Mouse (Mus musculus) yolk sac, embryonic 10.5 days (tissue): ENCODE results near the gene Gm10491.
"Not testable (repeated sequence)": the region's sequence is repeated elsewhere in the genome, so short reads cannot be mapped to it uniquely, and the experiment has no call there.

ENCODE experiments used
- DNase-seq: peaks from one replicate; pipeline ENCODE4 v3.0.0-alpha.2; 2017; ENCODE audit warnings: low spot score

The Gm10491 gene

DNA sequence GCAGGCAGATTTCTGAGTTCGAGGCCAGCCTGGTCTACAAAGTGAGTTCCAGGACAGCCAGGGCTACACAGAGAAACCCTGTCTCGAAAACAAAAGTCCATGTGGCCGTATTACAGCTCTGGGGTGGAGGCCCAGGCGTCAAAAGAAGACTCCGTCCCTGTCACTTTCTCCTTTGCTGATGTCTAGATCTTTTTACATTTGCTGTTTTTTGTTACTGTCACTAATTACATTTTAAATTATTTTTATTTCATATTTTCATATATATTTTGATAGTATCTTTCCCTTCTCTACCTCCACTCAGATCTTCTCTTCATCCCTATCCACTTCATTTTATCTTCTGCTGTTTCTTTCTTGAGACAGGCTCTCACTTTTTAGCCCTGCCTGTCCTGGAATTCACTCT lies at the start of gene Gm10491:
Gene Gm10491 (minus strand): TSS at position 101 of the 400 bp plus-strand sequence.
- DNase-seq: no peak

DNA sequence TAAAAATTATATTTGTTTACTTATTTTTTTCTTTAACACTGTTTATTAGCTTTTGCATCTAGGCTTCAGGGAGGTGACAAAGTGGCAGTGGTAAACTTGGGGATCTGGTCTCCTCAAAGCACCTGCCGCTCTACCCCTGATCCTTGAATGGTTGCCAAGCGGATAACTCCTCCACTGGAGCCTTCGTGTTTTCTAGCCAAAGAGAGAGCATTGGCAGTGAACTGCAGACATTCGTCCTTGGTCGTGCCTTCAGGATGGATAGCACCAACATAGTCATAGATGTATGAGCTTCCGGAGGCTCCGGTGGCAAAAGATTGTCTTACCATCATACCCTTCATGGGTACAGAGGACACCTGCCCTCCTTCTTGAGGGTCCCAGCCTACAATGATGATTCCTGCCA lies 42.5 kb upstream of the Gm10491 start:
- no peak for DNase-seq

DNA sequence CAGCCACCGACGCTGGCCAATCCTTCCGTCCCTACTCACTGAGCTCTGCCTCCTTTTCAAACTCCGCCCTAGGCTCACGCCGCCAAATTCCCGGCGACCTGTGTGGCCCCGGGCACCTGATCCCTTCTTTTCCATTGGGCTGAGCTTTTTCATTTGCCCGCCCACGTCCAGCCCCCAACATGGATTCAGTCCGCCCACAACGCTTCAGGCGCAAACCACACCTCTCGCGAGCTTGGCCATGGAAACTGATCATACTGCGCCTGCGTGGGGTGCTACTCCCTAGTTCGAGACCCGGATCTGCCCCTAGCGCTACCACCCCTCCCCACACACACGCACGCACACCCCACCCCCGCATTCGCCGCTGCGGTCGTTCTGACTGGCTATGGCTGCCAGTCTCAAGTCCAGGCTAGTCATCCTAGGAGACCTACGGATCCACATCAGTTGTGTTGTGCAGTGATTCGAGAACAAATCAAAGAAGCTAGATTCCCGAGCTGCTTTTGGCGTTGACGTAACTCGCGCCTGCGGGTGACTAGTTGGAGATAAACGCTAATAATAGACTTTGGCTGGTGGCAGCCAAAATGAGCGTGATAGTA lies 40.4 kb upstream of the Gm10491 start:
- DNase-seq: peak; percentile 96

DNA sequence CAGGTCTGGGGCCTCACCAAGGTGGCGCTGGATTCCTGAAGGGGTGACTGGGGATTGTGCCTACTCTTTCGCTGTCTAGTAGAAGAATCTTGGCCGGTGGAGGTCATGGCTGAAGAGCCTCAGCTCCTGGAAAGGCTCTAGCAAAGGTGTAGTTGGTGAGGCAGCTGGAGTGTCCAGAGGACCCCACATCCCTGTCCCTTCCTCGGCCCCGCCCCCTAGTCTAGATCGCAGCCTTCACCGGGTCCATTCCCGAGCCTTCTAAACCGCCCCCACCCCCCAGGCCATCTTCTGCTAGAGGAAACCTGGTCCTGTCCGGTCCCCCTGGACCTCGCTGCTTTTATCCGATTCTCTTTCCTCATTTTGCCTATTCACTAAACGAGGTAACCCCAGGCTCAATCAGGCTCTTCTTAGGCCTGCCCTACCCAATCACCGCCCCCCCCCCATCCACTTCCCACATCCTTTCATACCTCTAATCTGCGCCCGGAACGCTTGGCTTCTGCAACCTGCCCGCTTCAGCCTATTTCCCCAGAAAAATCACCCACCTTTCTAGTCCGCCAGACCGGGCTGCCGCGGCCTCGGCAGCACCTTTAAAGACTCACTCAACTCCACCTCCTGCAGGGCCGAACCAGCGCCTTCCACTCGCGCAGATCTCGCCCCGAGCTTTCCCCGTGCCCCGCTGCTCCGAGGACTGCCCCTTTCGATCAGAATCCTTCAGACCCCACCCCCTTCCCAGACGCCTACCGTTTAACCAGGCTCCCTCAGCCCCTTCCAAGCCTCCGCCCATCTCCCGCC lies 39.7 kb upstream of the Gm10491 start, which contains the start of gene Hdac6:
Gene Hdac6 (minus strand): TSS at position 782 of the 792 bp plus-strand sequence.
- DNase-seq: no peak

DNA sequence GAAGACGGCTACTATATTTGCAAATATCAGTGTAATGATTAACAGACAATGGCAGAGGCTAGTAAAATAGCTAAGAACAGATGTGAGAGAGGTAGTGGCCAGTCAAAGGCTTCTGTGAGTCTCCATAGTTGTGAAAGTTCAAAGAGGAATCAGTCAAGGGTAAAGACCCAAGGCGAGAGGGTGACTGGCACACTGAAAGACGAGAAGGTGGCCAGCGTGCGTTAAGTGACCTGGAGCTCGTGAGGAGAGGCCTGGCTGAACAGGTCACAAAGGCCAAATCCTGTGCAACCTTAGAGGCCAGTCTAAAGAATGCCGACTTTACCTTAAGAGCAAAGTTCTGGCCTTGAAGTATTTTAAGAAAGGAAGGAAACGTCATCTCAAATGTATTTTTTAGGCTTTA lies 38.0 kb upstream of the Gm10491 start:
- DNase-seq: peak; percentile 49

DNA sequence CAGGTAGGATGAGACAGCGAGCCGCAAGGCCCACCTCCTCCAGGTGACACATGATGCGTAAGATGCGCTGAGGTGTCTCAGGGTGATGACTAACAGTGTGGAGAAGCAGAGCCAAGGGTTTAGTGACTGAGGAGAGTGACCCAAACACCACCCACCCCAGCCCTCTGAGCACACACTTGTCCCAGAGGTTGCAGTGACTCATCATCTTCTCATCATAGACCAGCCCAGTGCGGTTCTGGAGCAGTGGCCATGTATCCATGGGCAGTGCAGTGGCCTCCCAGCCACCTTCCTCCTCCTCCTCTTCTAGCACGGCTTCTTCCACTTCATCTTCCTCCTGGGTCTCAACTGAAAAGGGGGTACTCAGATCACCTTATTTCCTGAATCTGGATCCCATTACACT lies 30.0 kb upstream of the Gm10491 start:
- DNase-seq: no peak

DNA sequence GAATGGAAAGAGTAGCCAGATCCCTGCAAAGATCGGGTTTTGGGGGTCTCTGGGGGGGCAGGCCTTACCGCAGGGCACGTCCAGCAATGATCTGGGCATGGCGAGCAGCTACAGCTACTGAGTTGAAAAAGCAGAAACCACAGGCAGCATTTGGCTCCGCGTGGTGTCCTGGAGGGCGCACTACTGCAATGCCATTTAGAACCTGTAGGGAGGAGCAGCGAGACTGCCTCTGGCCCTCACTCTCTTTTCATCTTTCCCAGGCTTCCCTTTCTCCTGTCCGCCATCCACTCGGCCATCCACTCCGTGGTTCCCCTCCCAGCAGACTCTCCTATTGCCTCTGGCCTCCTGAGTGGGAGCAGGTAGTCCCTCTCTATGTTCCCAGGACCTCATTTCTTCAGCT lies 29.2 kb upstream of the Gm10491 start:
- DNase-seq: no peak

DNA sequence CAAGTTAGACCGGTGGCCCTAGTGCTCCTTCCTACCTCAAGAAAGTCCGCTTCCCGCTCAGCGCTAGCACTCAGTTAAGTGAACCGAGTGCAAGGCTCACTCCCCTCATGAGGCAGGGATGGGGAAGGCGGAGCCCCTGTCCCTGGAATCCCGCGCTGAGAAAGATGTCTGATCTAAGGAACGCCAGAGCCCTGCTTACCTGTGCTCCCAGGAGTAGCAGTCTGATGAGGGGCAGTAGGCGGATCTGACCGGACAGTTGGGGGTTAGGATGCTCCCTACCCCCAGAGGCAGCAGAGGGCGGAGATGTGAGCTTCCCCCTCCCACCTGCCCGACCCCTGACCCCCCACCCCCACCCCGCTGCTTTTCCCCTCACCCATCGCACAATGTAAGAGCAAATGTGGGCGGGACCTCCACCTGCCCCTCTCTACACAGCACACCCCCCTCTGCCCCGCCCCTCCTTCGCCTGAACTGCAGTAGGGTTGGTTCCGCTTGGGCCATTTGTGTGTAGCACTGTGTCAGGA lies 20.7 kb upstream of the Gm10491 start, which contains the start of gene Eras:
Gene Eras (minus strand): TSS at position 338 of the 521 bp plus-strand sequence.
- no peak for DNase-seq

DNA sequence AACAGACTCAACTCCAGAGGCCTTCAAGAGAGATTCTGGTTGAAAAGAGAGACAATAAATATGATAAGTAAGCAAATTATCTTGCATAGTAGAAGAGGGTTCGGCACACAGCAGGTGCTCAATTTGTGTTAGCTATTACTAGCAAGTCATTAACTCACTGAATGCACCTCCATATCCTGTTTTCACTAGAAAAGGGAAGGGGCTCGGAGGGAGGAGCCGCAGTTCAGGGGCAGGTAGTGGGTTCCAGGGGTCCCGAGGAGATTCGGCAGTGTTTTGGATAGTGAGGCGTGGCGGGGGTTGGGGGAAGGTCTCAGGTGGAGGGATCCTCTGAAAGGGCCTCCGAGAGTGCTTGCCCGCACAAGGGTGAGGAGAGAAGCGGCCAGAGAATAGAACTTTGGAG lies 19.5 kb upstream of the Gm10491 start:
- DNase-seq: no peak

DNA sequence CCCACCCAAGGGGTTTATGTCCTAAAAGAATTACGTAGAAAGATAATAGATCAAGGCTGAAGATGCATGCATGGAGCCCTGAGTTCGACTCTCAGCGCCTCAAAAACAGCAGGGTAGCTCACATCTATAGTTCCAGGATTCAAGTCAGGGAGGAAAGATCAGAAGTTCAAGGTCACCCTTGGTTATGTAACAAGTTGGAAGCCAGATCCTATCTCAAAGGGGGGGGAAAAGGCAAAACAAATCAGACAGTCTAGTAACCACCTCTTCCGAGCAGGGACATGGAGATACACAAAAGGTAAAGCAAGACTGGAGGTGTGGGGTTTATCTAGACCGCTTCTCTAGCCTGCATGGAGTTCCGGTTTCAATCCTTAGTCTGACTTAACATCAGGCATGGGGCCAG lies 18.6 kb upstream of the Gm10491 start:
- DNase-seq: no peak

DNA sequence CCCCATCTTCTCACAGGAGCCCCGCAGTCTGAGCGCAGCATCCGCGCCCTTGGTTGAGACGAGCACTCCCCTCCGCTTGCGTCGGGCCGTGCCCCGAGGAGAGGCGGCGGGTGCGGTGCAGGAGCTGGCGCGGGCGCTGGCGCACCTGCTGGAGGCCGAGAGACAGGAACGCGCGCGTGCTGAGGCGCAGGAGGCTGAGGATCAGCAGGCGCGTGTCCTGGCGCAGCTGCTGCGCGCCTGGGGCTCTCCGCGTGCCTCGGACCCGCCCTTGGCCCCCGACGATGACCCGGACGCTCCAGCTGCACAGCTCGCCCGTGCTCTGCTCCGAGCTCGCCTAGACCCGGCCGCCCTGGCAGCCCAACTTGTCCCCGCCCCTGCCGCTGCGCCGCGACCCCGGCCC lies 14.4 kb upstream of the Gm10491 start:
- DNase-seq: peak; percentile 18

DNA sequence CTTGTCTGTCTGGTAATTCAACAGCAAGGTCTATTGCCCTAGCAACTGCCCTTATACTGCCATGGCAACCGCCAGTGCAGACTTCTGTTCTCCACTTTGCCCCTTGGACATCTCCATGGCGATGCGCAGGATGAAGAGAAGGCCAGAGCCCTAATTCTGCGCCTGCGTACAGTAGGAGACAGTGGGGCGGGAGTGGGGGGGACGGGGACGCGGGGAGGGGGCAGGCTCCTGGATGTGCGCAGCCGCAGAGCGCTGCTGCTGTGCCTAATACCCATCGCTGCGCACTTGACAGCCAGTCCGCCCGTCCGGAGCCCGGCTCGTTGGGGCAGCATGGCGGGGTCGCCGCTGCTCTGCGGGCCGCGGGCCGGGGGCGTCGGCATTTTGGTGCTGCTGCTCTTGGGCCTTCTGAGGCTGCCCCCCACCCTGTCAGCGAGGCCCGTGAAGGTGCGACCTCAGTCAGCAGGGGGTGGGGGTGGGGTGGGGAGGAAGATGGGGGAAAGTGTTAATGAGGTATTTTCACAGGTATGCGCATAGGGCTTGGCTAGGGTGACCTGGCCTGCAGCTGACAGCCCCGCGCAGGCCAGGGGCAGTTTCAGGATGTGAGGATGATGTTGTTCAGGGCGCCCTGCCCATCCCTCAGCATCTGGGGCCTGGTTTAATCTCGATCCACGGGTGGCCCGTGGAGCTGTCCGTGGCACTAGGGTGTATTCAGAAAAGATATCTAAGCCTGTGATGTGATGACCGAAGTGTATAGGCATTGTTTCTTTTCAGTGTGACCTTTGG lies 12.2 kb upstream of the Gm10491 start, which contains the start of gene Pcsk1n:
Gene Pcsk1n (plus strand): TSS at position 222 of the 783 bp plus-strand sequence.
- DNase-seq: no peak

DNA sequence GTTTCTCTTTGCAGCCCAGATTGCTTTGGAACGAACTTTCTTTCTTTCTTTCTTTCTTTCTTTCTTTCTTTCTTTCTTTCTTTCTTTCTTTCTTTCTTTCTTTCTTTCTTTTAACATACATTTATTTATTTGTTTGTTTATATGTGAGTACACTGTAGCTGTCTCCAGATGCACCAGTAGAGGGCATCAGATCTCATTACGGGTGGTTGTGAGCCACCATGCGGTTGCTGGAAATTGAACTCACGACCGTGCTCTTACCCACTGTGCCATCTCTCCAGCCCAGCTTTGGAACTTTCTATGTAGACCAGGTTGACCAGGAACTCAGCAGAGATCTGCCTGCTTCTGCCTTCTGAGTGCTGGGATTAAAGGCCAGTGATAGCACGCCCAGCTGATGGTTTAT lies 10.3 kb upstream of the Gm10491 start:
- DNase-seq: not testable (repeated sequence)

DNA sequence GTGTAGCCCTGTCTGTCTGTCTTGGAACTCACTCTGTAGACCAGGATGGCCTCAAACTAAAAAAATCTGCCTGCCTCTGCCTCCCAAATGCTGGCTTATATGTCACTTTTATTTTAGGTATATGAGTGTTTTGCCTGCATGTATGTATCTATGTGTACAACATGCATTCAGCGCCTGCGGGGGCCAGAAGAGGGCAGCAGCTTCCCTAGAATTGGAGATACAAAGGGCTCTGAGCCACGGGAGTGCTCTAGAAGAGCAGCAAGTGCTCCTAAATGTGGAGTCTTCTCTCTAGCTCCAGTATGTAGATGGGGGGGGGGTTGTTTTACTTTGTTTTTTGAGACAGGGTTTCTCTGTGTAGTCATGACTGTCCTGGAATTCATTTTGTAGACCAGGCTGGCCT lies 8.0 kb upstream of the Gm10491 start:
- not testable (repeated sequence) for DNase-seq

DNA sequence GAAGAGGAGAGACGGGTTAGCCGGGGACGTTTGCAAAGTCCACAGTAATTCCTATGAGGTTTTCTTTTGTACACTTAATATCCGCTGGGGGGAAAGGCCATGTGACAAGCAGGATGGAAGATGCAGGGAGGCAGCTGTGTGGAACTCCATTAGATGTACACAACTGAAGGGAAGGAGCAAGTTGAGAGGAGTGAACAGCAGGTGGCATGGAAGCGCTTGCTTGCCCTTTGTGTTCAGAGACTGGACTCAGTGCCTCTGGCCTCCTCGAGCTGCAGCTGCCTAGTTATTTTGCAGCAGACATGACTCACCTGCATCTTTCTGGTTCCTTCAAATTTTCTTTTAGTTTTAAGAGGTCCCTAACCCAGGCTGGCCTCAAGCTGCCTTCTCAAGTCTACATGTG lies 2.8 kb upstream of the Gm10491 start:
- no peak for DNase-seq

DNA sequence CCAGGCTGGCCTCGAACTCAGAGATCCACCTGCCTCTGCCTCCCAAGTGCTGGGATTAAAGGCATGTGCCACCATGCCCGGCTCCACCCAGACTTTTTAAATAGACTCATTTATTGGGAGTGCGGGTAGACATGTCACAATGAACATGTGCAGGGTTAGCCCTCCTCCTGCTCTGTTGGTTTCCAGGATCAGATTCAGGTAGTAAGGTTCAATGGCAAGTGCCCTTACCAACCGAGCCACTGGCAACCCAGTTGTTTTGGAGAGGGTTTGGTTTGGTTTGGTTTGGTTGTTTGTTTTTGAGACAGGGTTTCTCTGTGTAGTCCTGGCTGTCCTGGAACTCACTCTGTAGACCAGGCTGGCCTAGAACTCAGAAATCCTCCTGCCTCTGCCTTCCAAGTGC lies 1.6 kb upstream of the Gm10491 start, which contains the start of gene Gm10490:
Gene Gm10490 (plus strand): TSS at position 301 of the 400 bp plus-strand sequence.
- DNase-seq: not testable (repeated sequence)

DNA sequence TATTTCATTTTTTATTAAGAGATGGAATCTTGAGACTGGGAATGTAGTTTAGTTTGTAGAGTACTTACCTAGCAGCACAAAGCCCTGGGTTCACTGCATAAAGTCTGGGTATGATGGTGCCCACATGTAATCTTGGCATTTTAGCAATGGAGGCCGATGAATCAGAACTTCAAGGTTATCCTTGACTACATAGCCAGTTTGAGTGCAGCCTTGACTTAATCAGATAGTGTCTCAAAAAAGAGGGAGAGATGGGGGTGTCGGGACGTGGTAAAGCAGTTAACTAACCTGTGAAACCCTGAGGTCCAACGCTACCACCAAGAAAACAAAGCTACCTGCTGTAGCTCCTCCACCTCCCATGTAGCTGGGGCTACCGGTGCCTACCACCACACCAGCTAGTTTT lies 3.2 kb downstream of the Gm10491 start:
- no peak for DNase-seq

DNA sequence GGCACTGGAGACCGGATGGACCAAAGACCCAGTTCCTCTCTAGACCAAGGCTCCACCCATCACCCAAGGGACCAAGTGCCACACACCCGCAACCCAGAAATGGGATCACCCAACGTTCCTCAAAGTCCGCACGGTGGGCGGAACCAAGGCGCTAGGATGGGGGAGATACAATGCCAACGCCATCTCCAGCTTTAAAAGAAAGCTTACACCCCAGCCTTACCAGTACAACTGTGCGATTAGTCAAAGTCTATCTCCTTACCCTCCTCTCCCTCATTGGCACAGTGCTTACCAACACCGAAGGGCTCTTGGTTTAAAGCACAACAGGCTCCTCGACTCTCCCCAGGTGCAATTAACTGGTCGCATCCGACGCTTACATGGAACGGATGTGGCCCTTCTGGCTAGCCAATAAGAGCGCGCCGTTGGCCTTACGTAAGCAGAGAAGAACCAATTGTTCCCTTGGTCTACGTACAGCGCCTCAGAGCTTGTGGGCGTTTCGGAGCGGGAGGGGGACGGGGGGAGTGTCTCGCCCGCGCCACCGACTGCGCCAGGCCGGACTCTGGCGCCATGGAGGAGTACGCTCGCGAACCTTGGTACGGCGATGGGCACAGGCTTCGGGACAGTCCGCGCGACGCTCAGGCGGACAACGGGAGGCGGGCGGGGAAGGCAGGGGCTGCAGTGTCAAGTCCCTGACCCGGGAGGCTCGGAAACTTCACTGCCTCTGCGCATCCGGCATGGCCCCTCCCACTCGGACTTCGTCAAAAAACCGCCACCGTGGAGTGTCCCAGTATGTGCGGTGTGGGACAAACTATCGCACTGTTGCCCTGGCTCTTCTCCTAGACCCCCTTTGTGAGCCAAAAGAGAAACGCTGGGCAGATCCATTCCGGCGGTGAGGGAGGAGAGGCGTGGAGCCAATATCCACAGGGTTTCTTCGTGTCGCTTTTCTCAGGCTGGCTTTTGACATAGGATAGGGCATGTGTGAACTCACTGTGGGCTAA lies 8.5 kb downstream of the Gm10491 start, which contains the start of the genes Pqbp1 and Timm17b:
Gene Pqbp1 (minus strand): TSS at position 390 of the 995 bp plus-strand sequence.
Gene Timm17b (plus strand): TSS at position 478 of the 995 bp plus-strand sequence.
- DNase-seq: peak; percentile 89

DNA sequence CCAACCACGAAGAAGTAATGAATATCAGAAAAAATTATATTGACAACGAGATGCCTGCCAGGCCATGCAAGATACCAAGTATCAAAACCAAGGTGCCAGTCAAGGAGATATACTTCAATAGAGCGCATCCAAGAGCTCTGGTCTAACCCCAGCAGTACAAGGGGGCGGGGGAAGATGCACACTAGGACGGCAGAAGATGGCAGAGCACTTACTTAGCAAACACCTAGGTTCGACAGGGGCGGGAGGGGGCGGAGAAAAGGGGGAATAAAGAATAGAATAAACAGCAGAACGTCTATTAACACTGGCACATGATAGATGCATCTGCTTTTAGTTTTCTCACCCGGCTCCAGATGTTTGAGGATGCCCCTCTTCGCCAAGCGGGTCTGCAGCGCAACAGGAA lies 9.4 kb downstream of the Gm10491 start:
- DNase-seq: no peak

DNA sequence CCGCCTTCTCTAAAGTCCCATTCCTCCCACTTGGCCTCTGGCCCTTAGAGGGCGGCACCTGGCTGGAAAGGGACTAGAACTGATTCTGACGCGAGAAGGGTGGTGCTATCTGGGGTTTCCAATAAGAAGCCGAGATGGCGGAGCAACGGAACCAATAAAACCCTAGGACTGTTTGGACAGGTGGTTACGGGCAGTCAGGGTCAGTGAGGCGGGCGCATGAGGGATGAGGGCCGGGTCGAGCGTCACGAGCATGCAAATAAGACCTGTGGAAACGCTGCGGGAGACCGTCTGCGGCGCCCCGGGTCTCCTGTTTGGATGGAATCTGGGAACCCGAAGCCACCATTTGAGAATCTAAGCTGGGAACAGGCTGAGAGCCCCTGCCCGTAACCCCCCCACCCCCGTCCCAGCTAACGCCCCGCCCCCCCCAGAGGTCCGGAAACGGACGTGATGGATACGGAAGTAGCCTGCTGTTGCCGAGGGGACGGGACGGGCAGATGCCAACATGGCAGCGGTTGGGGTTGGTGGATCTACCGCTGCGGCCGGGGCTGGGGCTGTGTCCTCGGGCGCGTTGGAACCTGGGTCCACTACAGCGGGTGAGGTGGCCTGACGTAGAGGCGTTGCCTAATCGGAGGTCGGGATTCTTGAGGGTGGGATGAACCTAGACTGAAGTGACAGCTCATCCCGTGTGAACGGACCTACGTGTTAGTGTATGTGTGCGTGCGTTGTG lies 23.6 kb downstream of the Gm10491 start, which contains the start of gene Slc35a2:
Gene Slc35a2 (plus strand): TSS at position 188 of the 727 bp plus-strand sequence.
- DNase-seq: peak; percentile 89
